Mouse (Mus musculus) forebrain, embryonic 16.5 days (tissue): ENCODE data around the gene Nabp1. TPM values are rescaled to one million over a fixed set of nuclear protein-coding genes. Genes with fewer than 3 reads are reported as not detected.

Experiments
- ATAC-seq: fragments of 200-750 bp; cut with Nextera tagmentation; 2 replicates; pipeline ENCODE4 v1.8.0; 2017; ENCODE audit warnings: mild to moderate bottlenecking, moderate library complexity
- H3K27ac ChIP-seq: fragments of 300-500 bp; sonication (generic); 2 replicates; pipeline ENCODE4 v1.5.1; 2014; ENCODE audit warnings: low read length, control low read depth
- H3K27me3 ChIP-seq: fragments of 300-500 bp; sonication (generic); replicated peaks from 2 replicates; pipeline ENCODE4 v1.6.1; 2014; ENCODE audit warnings: low read length; ENCODE audit not compliant: control insufficient read depth, insufficient read depth
- H3K36me3 ChIP-seq: fragments of 300-500 bp; sonication (generic); 2 replicates; pipeline ENCODE4 v1.6.1; 2014; ENCODE audit not compliant: control insufficient read depth, insufficient read depth
- H3K4me1 ChIP-seq: fragments of 300-500 bp; sonication (generic); replicated peaks from 2 replicates; pipeline ENCODE4 v1.6.1; 2014; ENCODE audit warnings: low read length; ENCODE audit not compliant: control insufficient read depth, insufficient read depth
- H3K4me2 ChIP-seq: fragments of 300-500 bp; sonication (generic); 2 replicates; pipeline ENCODE4 v1.6.1; 2014; ENCODE audit warnings: mild to moderate bottlenecking, low read length, control low read depth
- H3K4me3 ChIP-seq: fragments of 300-500 bp; sonication (generic); replicated peaks from 2 replicates; pipeline ENCODE4 v1.5.1; 2014; ENCODE audit warnings: mild to moderate bottlenecking, low read length, control low read depth
- H3K9ac ChIP-seq: fragments of 300-500 bp; sonication (generic); replicated peaks from 2 replicates; pipeline ENCODE4 v1.6.1; 2014; ENCODE audit warnings: low read depth, low read length, control low read depth
- H3K9me3 ChIP-seq: fragments of 300-500 bp; sonication (generic); 2 replicates; pipeline ENCODE4 v1.6.1; 2016; ENCODE audit warnings: low read length; ENCODE audit not compliant: control insufficient read depth
- WGBS: fragments of 180-500 bp; shearing (Covaris S2); extraction: QIAGEN DNeasy Blood & Tissue Kit; methylation state at CpG from one replicate; pipeline ENCODE4 v1.1.7; 2014; 5-methylcytosine and 5-hydroxymethylcytosine counted together
- polyA plus RNA-seq: library from polyadenylated mRNA; unstranded; fragments of >200 nt; fragmentation: Nextera tagmentation; extraction: Ambion mirVana; gene quantifications from 2 replicates; pipeline ENCODE4 v1.2.1, GENCODE M21; 2015

Gene Nabp1
- polyA plus RNA-seq, 1 experiment from 2014 or later, result 10.2 TPM

- 94% methylated on average over 5 of the region's 5 CpGs for WGBS
- no peak overlapping the region for H3K9ac ChIP-seq
- H3K36me3 ChIP-seq, result no peaks in the 10 kb centered on the region
- no peaks in the 10 kb centered on the region for H3K27me3 ChIP-seq
- H3K4me1 ChIP-seq, result no peaks in the 10 kb centered on the region
- ATAC-seq, result no peak
- no peak overlapping the region for H3K4me3 ChIP-seq
- H3K9me3 ChIP-seq, result no peaks in the 10 kb centered on the region
- no peak overlapping the region for H3K4me2 ChIP-seq
- H3K27ac ChIP-seq, result no peak overlapping the region
Observed at GRCm38 (mm10) chr1:51467181-51467580, 11.0 kb downstream of the Nabp1 start.

- Histone ChIP-seq H3K27me3 (no peaks in the 10 kb centered on the region), H3K36me3 (no peaks in the 10 kb centered on the region), H3K4me1 (no peaks in the 10 kb centered on the region), H3K4me3 (no peak overlapping the region), H3K27ac (no peak overlapping the region), H3K9me3 (no peaks in the 10 kb centered on the region), H3K9ac (no peak overlapping the region), H3K4me2 (no peak overlapping the region)
- WGBS, result 39% methylated on average over 1 of the region's 1 CpGs
- ATAC-seq, result no peak
Observed at GRCm38 (mm10) chr1:51466385-51466784, 11.8 kb downstream of the Nabp1 start.

GRCm38 (mm10) chr1:51465285-51465684, 12.9 kb downstream of the Nabp1 start:
- 40% methylated on average over 2 of the region's 2 CpGs for WGBS
- Histone ChIP-seq H3K27ac (no peak overlapping the region), H3K9ac (no peak overlapping the region), H3K4me3 (no peak overlapping the region), H3K27me3 (no peaks in the 10 kb centered on the region), H3K9me3 (no peaks in the 10 kb centered on the region), H3K36me3 (no peaks in the 10 kb centered on the region), H3K4me2 (no peak overlapping the region), H3K4me1 (no peaks in the 10 kb centered on the region)
- no peak for ATAC-seq

- H3K4me3 ChIP-seq, result no peak overlapping the region
- no peaks in the 10 kb centered on the region for H3K9me3 ChIP-seq
- no peak overlapping the region for H3K27ac ChIP-seq
- H3K4me2 ChIP-seq, result no peak overlapping the region
- H3K27me3 ChIP-seq, result no peaks in the 10 kb centered on the region
- no peak for ATAC-seq
- no peaks in the 10 kb centered on the region for H3K36me3 ChIP-seq
- H3K9ac ChIP-seq, result no peak overlapping the region
- WGBS, result 91% methylated on average over 5 of the region's 5 CpGs
- H3K4me1 ChIP-seq, result no peaks in the 10 kb centered on the region
Observed at GRCm38 (mm10) chr1:51463038-51463437, 15.2 kb downstream of the Nabp1 start.

- Histone ChIP-seq H3K9ac (no peak overlapping the region), H3K4me1 (no peaks in the 10 kb centered on the region), H3K4me2 (no peak overlapping the region), H3K9me3 (no peaks in the 10 kb centered on the region), H3K27ac (no peak overlapping the region), H3K4me3 (no peak overlapping the region), H3K36me3 (no peaks in the 10 kb centered on the region), H3K27me3 (no peaks in the 10 kb centered on the region)
- WGBS, result 69% methylated on average over 10 of the region's 10 CpGs
- ATAC-seq, result no peak
Observed at GRCm38 (mm10) chr1:51458731-51459450, 19.3 kb downstream of the Nabp1 start.

GRCm38 (mm10) chr1:51458089-51458488, 20.1 kb downstream of the Nabp1 start:
- Histone ChIP-seq H3K4me2 (no peak overlapping the region), H3K9me3 (no peaks in the 10 kb centered on the region), H3K36me3 (no peaks in the 10 kb centered on the region), H3K4me3 (no peak overlapping the region), H3K27ac (no peak overlapping the region), H3K9ac (no peak overlapping the region), H3K4me1 (no peaks in the 10 kb centered on the region), H3K27me3 (no peaks in the 10 kb centered on the region)
- ATAC-seq, result no peak
- WGBS, result 76% methylated on average over 6 of the region's 6 CpGs

GRCm38 (mm10) chr1:51457249-51457648, 21.0 kb downstream of the Nabp1 start:
- H3K9me3 ChIP-seq, result no peaks in the 10 kb centered on the region
- no peak for ATAC-seq
- no peak overlapping the region for H3K9ac ChIP-seq
- H3K27me3 ChIP-seq, result no peaks in the 10 kb centered on the region
- H3K36me3 ChIP-seq, result no peaks in the 10 kb centered on the region
- 77% methylated on average over 3 of the region's 3 CpGs for WGBS
- H3K4me2 ChIP-seq, result no peak overlapping the region
- no peak overlapping the region for H3K4me3 ChIP-seq
- H3K27ac ChIP-seq, result no peak overlapping the region
- no peaks in the 10 kb centered on the region for H3K4me1 ChIP-seq

GRCm38 (mm10) chr1:51448789-51449188, 29.4 kb downstream of the Nabp1 start:
- no peak for ATAC-seq
- no peaks in the 10 kb centered on the region for H3K27me3 ChIP-seq
- H3K9me3 ChIP-seq, result no peaks in the 10 kb centered on the region
- 60% methylated on average over 2 of the region's 2 CpGs for WGBS
- H3K4me3 ChIP-seq, result no peak overlapping the region
- no peak overlapping the region for H3K27ac ChIP-seq
- no peaks in the 10 kb centered on the region; the same call in 1 of the 2 replicates for H3K4me1 ChIP-seq
- H3K4me2 ChIP-seq, result no peak overlapping the region
- H3K36me3 ChIP-seq, result no peaks in the 10 kb centered on the region
- H3K9ac ChIP-seq, result no peak overlapping the region

GRCm38 (mm10) chr1:51445854-51446460, 32.3 kb downstream of the Nabp1 start:
- H3K4me1 ChIP-seq, result no peaks in the 10 kb centered on the region; the same call in 1 of the 2 replicates
- 17% methylated on average over 9 of the region's 9 CpGs for WGBS
- H3K27ac ChIP-seq, result no peak overlapping the region
- no peak overlapping the region for H3K9ac ChIP-seq
- no peaks in the 10 kb centered on the region for H3K27me3 ChIP-seq
- H3K36me3 ChIP-seq, result no peaks in the 10 kb centered on the region
- H3K9me3 ChIP-seq, result no peaks in the 10 kb centered on the region
- H3K4me3 ChIP-seq, result no peak overlapping the region
- H3K4me2 ChIP-seq, result no peak overlapping the region
- peak; percentile 73 for ATAC-seq
